Comparison of ENCODE assay signal across 42 mouse cellular contexts in the genomic region with DNA sequence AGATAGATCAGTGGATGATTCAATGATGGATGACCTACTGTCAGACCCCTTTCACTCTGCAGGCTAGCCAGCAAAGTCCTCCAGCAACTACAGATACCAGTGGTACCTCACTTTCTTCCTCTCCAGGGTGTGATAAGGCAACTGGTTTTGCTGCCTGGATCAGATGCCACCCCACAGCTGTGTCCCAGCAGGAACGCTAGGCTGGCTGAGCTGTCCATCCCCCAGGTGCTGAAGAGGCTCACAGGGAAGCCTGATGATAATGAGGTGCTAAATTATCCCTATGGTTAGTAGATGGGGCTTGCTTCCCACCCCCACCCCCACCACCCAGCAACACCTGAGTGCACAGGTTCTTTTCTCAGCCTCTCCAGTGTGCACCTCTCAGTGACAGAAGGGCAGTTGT. TPM values are rescaled to one million over a fixed set of nuclear protein-coding genes. Genes with fewer than 3 reads are reported as not detected.
A peak's percentile ranks its signal among the peaks of the same experiment; 100 is the strongest.
DNase-seq lines count a peak whose midpoint lies in the region; ATAC-seq and TF ChIP-seq lines count a peak whose summit lies in the region.
"Had no signal": no experiment of that assay in that cellular context is flagged by ENCODE, and none has a peak within 500 bp of the region (broad histone marks: within the 10 kb centered on the region; RNA-seq: fewer than 3 reads in every experiment).

No protein-coding gene starts in this region.

- H3K9me3 ChIP-seq in kidney, postnatal 0 days (replicated peaks; ENCODE audit: low read length), result no peaks in the 10 kb centered on the region
- H3K9me3 ChIP-seq in kidney, embryonic 14.5 days (ENCODE audit: control insufficient read depth, low read length), result no peaks in the 10 kb centered on the region
- H3K9me3 ChIP-seq in limb, embryonic 11.5 days (ENCODE audit: control insufficient read depth, low read length), result no peaks in the 10 kb centered on the region
- H3K9me3 ChIP-seq: embryonic facial prominence, embryonic 12.5 days; forebrain, embryonic 15.5 days; liver, embryonic 13.5 days; midbrain, embryonic 12.5 days had no signal

- no peak for TF ChIP-seq CTCF in kidney, postnatal 0 days (IDR thresholded peaks at IDR 0.05; ENCODE audit: low read depth)
- no peak for TF ChIP-seq CTCF in left cerebral cortex, adult 2 months (IDR thresholded peaks at IDR 0.05)

- no peak overlapping the region for H3K4me3 ChIP-seq in kidney, postnatal 0 days (replicated peaks; ENCODE audit: low read depth, low read length)
- H3K4me3 ChIP-seq in kidney, embryonic 14.5 days (ENCODE audit: low read length), result no peak overlapping the region
- no peak overlapping the region for H3K4me3 ChIP-seq in limb, embryonic 11.5 days (ENCODE audit: low read depth, low read length)
- H3K4me3 ChIP-seq in left cerebral cortex, adult 2 months, result no peak overlapping the region
- H3K4me3 ChIP-seq: embryonic facial prominence, embryonic 12.5 days; forebrain, embryonic 15.5 days; gastrocnemius, adult 2 months; heart, adult 2 months; heart, embryonic 12.5 days; liver, embryonic 13.5 days; midbrain, embryonic 12.5 days had no signal

- no peak for ATAC-seq in kidney, postnatal 0 days (replicated peaks; ENCODE audit: low FRiP score, low read depth)
- ATAC-seq in kidney, embryonic 14.5 days (ENCODE audit: low FRiP score, low TSS enrichment), result no peak
- ATAC-seq in limb, embryonic 11.5 days (ENCODE audit: insufficient number of reproducible peaks, low FRiP score, low TSS enrichment, low read depth), result no peak
- ATAC-seq: forebrain, embryonic 15.5 days; inflammation-experienced regulatory T-cells, adult 6 months had no signal

- H3K4me1 ChIP-seq in kidney, postnatal 0 days (replicated peaks; ENCODE audit: insufficient read depth, low read length), result no peaks in the 10 kb centered on the region
- no peaks in the 10 kb centered on the region for H3K4me1 ChIP-seq in kidney, embryonic 14.5 days (ENCODE audit: control insufficient read depth, insufficient read depth, low read length)
- no peaks in the 10 kb centered on the region for H3K4me1 ChIP-seq in limb, embryonic 11.5 days (ENCODE audit: control insufficient read depth, insufficient read depth, low read length)
- H3K4me1 ChIP-seq: embryonic facial prominence, embryonic 12.5 days; forebrain, embryonic 15.5 days had no signal

- no peaks in the 10 kb centered on the region for H3K36me3 ChIP-seq in kidney, postnatal 0 days (ENCODE audit: insufficient read depth, low read length)
- H3K36me3 ChIP-seq in kidney, embryonic 14.5 days (ENCODE audit: control insufficient read depth, insufficient read depth, low read length), result no peaks in the 10 kb centered on the region
- no peaks in the 10 kb centered on the region for H3K36me3 ChIP-seq in limb, embryonic 11.5 days (ENCODE audit: control insufficient read depth, insufficient read depth, low read length)
- H3K36me3 ChIP-seq: embryonic facial prominence, embryonic 12.5 days; forebrain, embryonic 15.5 days; heart, embryonic 12.5 days; liver, embryonic 13.5 days; midbrain, embryonic 12.5 days had no signal

- 6% methylated on average over 1 of the region's 1 CpGs for WGBS in kidney, postnatal 0 days
- 5% methylated on average over 1 of the region's 1 CpGs for WGBS in kidney, embryonic 14.5 days
- 10% methylated on average over 1 of the region's 1 CpGs for WGBS in limb, embryonic 11.5 days

- no peak overlapping the region for H3K4me2 ChIP-seq in kidney, postnatal 0 days (ENCODE audit: low read length)
- H3K4me2 ChIP-seq in kidney, embryonic 14.5 days (replicated peaks; ENCODE audit: low read depth, low read length), result no peak overlapping the region
- no peak overlapping the region for H3K4me2 ChIP-seq in limb, embryonic 11.5 days (ENCODE audit: low read depth, severe bottlenecking)
- H3K4me2 ChIP-seq: embryonic facial prominence, embryonic 12.5 days; forebrain, embryonic 15.5 days; heart, embryonic 12.5 days; hindbrain, embryonic 14.5 days; liver, embryonic 13.5 days; midbrain, embryonic 12.5 days had no signal

- DNase-seq in kidney, postnatal 0 days (ENCODE audit: low spot score), result peak; percentile 23
- peak; percentile 5 for DNase-seq in 3T3-L1 (ENCODE audit: low read depth, low spot score)
- peak; percentile 27 for DNase-seq in NIH3T3 (ENCODE audit: low read depth)
- DNase-seq in limb, embryonic 11.5 days (ENCODE audit: low spot score), result peak; percentile 45
- DNase-seq in left cerebral cortex, adult 2 months (ENCODE audit: extremely low spot score in 1 of 2, low spot score in 2 of 2), result no peak
- no peak for DNase-seq in natural killer cell, adult 2 months (ENCODE audit: low spot score in 2 of 2)
- DNase-seq: adrenal gland, adult 8-10 months; B cell, adult 2 months; cerebellum, adult 11 months; cerebellum, adult 9-10 months; gastrocnemius, adult 2 months; gastrocnemius, postnatal 36 days; heart, adult 2 months; kidney, adult 11 months; liver, embryonic 13.5 days; lung, adult 18-20 months; lung, postnatal 36 days; right cerebral cortex, postnatal 14 days had no signal

- intact Hi-C loops in left cerebral cortex, adult 2 months (cut with DNase I), result no loop called here

- no peaks in the 10 kb centered on the region for H3K27me3 ChIP-seq in kidney, postnatal 0 days (ENCODE audit: insufficient read depth, low read length)
- no peaks in the 10 kb centered on the region for H3K27me3 ChIP-seq in kidney, embryonic 14.5 days (ENCODE audit: control insufficient read depth, insufficient read depth, low read length)
- no peaks in the 10 kb centered on the region for H3K27me3 ChIP-seq in limb, embryonic 11.5 days (ENCODE audit: control insufficient read depth, insufficient read depth, low read length)
- H3K27me3 ChIP-seq: embryonic facial prominence, embryonic 12.5 days; forebrain, embryonic 15.5 days; liver, embryonic 13.5 days; midbrain, embryonic 12.5 days had no signal

- H3K27ac ChIP-seq in kidney, postnatal 0 days, result no peak overlapping the region
- no peak overlapping the region for H3K27ac ChIP-seq in kidney, embryonic 14.5 days (ENCODE audit: low read depth, low read length)
- no peak overlapping the region for H3K27ac ChIP-seq in limb, embryonic 11.5 days (replicated peaks; ENCODE audit: low read depth, low read length)
- no peak overlapping the region for H3K27ac ChIP-seq in left cerebral cortex, adult 2 months
- H3K27ac ChIP-seq: embryonic facial prominence, embryonic 12.5 days; forebrain, embryonic 15.5 days; gastrocnemius, adult 2 months; heart, adult 2 months; hindbrain, embryonic 14.5 days; liver, embryonic 13.5 days; midbrain, embryonic 12.5 days had no signal

- H3K9ac ChIP-seq in kidney, postnatal 0 days (ENCODE audit: low read depth, low read length), result no peak overlapping the region
- H3K9ac ChIP-seq in kidney, embryonic 14.5 days (ENCODE audit: low read depth, low read length), result no peak overlapping the region
- H3K9ac ChIP-seq in limb, embryonic 11.5 days (ENCODE audit: low read length), result no peak overlapping the region
- H3K9ac ChIP-seq: embryonic facial prominence, embryonic 12.5 days; forebrain, embryonic 15.5 days; heart, embryonic 12.5 days; hindbrain, embryonic 14.5 days; liver, embryonic 13.5 days; midbrain, embryonic 12.5 days had no signal

RNA-seq across cellular contexts. Expression of a gene that starts 5.8 kb away (rescaled TPM):
- polyA plus RNA-seq in kidney, postnatal 0 days (2015; fragmentation: Nextera tagmentation; extraction: Ambion mirVana), result not detected in 2 replicates
- not detected in 2 replicates for polyA plus RNA-seq in kidney, embryonic 14.5 days (2014; fragmentation: Nextera tagmentation; extraction: Ambion mirVana)
- not detected in 2 replicates for polyA plus RNA-seq in limb, embryonic 11.5 days (2014; fragmentation: Nextera tagmentation; extraction: Ambion mirVana)
- total RNA-seq in left cerebral cortex, adult 2 months (2021), result not detected
- total RNA-seq: adrenal gland, adult 8-10 months; common myeloid progenitor, adult 5-6 weeks; gastrocnemius, adult 2 months; gastrocnemius, postnatal 36 days; heart, adult 2 months; hematopoietic stem cell, adult 5-6 weeks; layer of hippocampus, adult 18-20 months; layer of hippocampus, postnatal 10 days; left cerebral cortex, adult 18-20 months; left cerebral cortex, postnatal 25 days; megakaryocyte, adult 5-6 weeks; midbrain, postnatal 0 days had no signal
- polyA plus RNA-seq: embryonic facial prominence, embryonic 12.5 days; forebrain, embryonic 15.5 days; heart, adult 2 months; heart, embryonic 12.5 days; heart, postnatal 0 days; hindbrain, embryonic 14.5 days; inflammation-experienced regulatory T-cells, adult 6 months; kidney, embryonic 16.5 days; liver, embryonic 13.5 days; midbrain, embryonic 12.5 days; midbrain, postnatal 0 days; neural tube, embryonic 14.5 days; small intestine, adult 2 months; stomach, embryonic 14.5 days; testis, adult 2 months; thymus, postnatal 0 days; urinary bladder, adult 2 months had no signal

RNA-seq across cellular contexts. Expression of a gene that starts 14.9 kb away (rescaled TPM):
- not detected in 2 replicates for polyA plus RNA-seq in kidney, postnatal 0 days (2015; fragmentation: Nextera tagmentation; extraction: Ambion mirVana)
- polyA plus RNA-seq in kidney, embryonic 14.5 days (2014; fragmentation: Nextera tagmentation; extraction: Ambion mirVana), result not detected in 2 replicates
- not detected in 2 replicates for polyA plus RNA-seq in limb, embryonic 11.5 days (2014; fragmentation: Nextera tagmentation; extraction: Ambion mirVana)
- not detected for total RNA-seq in left cerebral cortex, adult 2 months (2021)
- total RNA-seq: adrenal gland, adult 8-10 months; common myeloid progenitor, adult 5-6 weeks; gastrocnemius, adult 2 months; gastrocnemius, postnatal 36 days; heart, adult 2 months; hematopoietic stem cell, adult 5-6 weeks; layer of hippocampus, adult 18-20 months; layer of hippocampus, postnatal 10 days; left cerebral cortex, adult 18-20 months; left cerebral cortex, postnatal 25 days; megakaryocyte, adult 5-6 weeks; midbrain, postnatal 0 days had no signal
- polyA plus RNA-seq: embryonic facial prominence, embryonic 12.5 days; forebrain, embryonic 15.5 days; heart, adult 2 months; heart, embryonic 12.5 days; heart, postnatal 0 days; hindbrain, embryonic 14.5 days; inflammation-experienced regulatory T-cells, adult 6 months; kidney, embryonic 16.5 days; limb, embryonic 14.5 days; liver, embryonic 13.5 days; midbrain, embryonic 12.5 days; midbrain, postnatal 0 days; neural tube, embryonic 14.5 days; small intestine, adult 2 months; stomach, embryonic 14.5 days; testis, adult 2 months; thymus, postnatal 0 days; urinary bladder, adult 2 months had no signal

RNA-seq across cellular contexts. Expression of a gene that starts 20.9 kb away (rescaled TPM):
- not detected in 2 replicates for polyA plus RNA-seq in kidney, postnatal 0 days (2015; fragmentation: Nextera tagmentation; extraction: Ambion mirVana)
- not detected in 2 replicates for polyA plus RNA-seq in kidney, embryonic 14.5 days (2014; fragmentation: Nextera tagmentation; extraction: Ambion mirVana)
- not detected in 2 replicates for polyA plus RNA-seq in limb, embryonic 11.5 days (2014; fragmentation: Nextera tagmentation; extraction: Ambion mirVana)
- not detected for total RNA-seq in left cerebral cortex, adult 2 months (2021)
- total RNA-seq: adrenal gland, adult 8-10 months; common myeloid progenitor, adult 5-6 weeks; gastrocnemius, adult 2 months; gastrocnemius, postnatal 36 days; heart, adult 2 months; hematopoietic stem cell, adult 5-6 weeks; layer of hippocampus, adult 18-20 months; layer of hippocampus, postnatal 10 days; left cerebral cortex, adult 18-20 months; left cerebral cortex, postnatal 25 days; megakaryocyte, adult 5-6 weeks; midbrain, postnatal 0 days had no signal
- polyA plus RNA-seq: embryonic facial prominence, embryonic 12.5 days; forebrain, embryonic 15.5 days; heart, adult 2 months; heart, embryonic 12.5 days; heart, postnatal 0 days; hindbrain, embryonic 14.5 days; inflammation-experienced regulatory T-cells, adult 6 months; kidney, embryonic 16.5 days; limb, embryonic 14.5 days; liver, embryonic 13.5 days; midbrain, embryonic 12.5 days; midbrain, postnatal 0 days; neural tube, embryonic 14.5 days; small intestine, adult 2 months; stomach, embryonic 14.5 days; testis, adult 2 months; thymus, postnatal 0 days; urinary bladder, adult 2 months had no signal

RNA-seq across cellular contexts. Expression of a gene that starts 31.8 kb away (rescaled TPM):
- not detected in 2 replicates for polyA plus RNA-seq in kidney, postnatal 0 days (2015; fragmentation: Nextera tagmentation; extraction: Ambion mirVana)
- polyA plus RNA-seq in kidney, embryonic 14.5 days (2014; fragmentation: Nextera tagmentation; extraction: Ambion mirVana), result not detected in 2 replicates
- polyA plus RNA-seq in limb, embryonic 11.5 days (2014; fragmentation: Nextera tagmentation; extraction: Ambion mirVana), result not detected in 2 replicates
- total RNA-seq in left cerebral cortex, adult 2 months (2021), result not detected
- total RNA-seq: adrenal gland, adult 8-10 months; common myeloid progenitor, adult 5-6 weeks; gastrocnemius, adult 2 months; gastrocnemius, postnatal 36 days; heart, adult 2 months; hematopoietic stem cell, adult 5-6 weeks; layer of hippocampus, adult 18-20 months; layer of hippocampus, postnatal 10 days; left cerebral cortex, adult 18-20 months; left cerebral cortex, postnatal 25 days; megakaryocyte, adult 5-6 weeks; midbrain, postnatal 0 days had no signal
- polyA plus RNA-seq: embryonic facial prominence, embryonic 12.5 days; forebrain, embryonic 15.5 days; heart, adult 2 months; heart, embryonic 12.5 days; heart, postnatal 0 days; hindbrain, embryonic 14.5 days; inflammation-experienced regulatory T-cells, adult 6 months; kidney, embryonic 16.5 days; liver, embryonic 13.5 days; midbrain, embryonic 12.5 days; midbrain, postnatal 0 days; neural tube, embryonic 14.5 days; small intestine, adult 2 months; stomach, embryonic 14.5 days; testis, adult 2 months; thymus, postnatal 0 days; urinary bladder, adult 2 months had no signal

RNA-seq across cellular contexts. Expression of a gene that starts 34.8 kb away (rescaled TPM):
- 2.9 and 3.0 TPM in 2 replicates for polyA plus RNA-seq in kidney, postnatal 0 days (2015; fragmentation: Nextera tagmentation; extraction: Ambion mirVana)
- polyA plus RNA-seq in kidney, embryonic 14.5 days (2014; fragmentation: Nextera tagmentation; extraction: Ambion mirVana), result 2.2 and 3.3 TPM in 2 replicates
- polyA plus RNA-seq in limb, embryonic 11.5 days (2014; fragmentation: Nextera tagmentation; extraction: Ambion mirVana), result 1.4 and 1.5 TPM in 2 replicates
- 1 to 10 TPM; 9.5 to 9.8 TPM for total RNA-seq in left cerebral cortex, adult 2 months (2021)
- total RNA-seq: hematopoietic stem cell, adult 5-6 weeks had no signal
- polyA plus RNA-seq: inflammation-experienced regulatory T-cells, adult 6 months had no signal

Comparison
In these comparisons a context has a peak if more than half of its experiments do, and no peak if none do; other contexts are left out.
1. DNase-seq: peak in kidney, postnatal 0 days (single experiment), 3T3-L1 (single experiment), NIH3T3 (single experiment) and limb, embryonic 11.5 days (single experiment); none in left cerebral cortex, adult 2 months (0 of 2) and natural killer cell, adult 2 months (0 of 2).